Mouse (Mus musculus) neural tube, embryonic 14.5 days (tissue): ENCODE measurements around the gene Mmp13. TPM values are rescaled to one million over a fixed set of nuclear protein-coding genes. Genes with fewer than 3 reads are reported as not detected.

Experiments used
- ATAC-seq: fragments of 200-750 bp; cut with Nextera tagmentation; 2 replicates; pipeline ENCODE4 v1.8.0; 2017; ENCODE audit warnings: low read depth, mild to moderate bottlenecking, moderate TSS enrichment, moderate library complexity
- H3K27ac ChIP-seq: fragments of 300-500 bp; sonication (generic); 2 replicates; pipeline ENCODE4 v1.5.1; 2014; ENCODE audit warnings: low read depth, mild to moderate bottlenecking, control low read depth, low read length, moderate library complexity, mixed read lengths
- H3K27me3 ChIP-seq: fragments of 300-500 bp; sonication (generic); 2 replicates; pipeline ENCODE4 v1.6.1; 2014; ENCODE audit warnings: low read length; ENCODE audit not compliant: control insufficient read depth, insufficient read depth
- H3K36me3 ChIP-seq: fragments of 300-500 bp; sonication (generic); 2 replicates; pipeline ENCODE4 v1.6.1; 2014; ENCODE audit warnings: low read length, mixed read lengths; ENCODE audit not compliant: control insufficient read depth, insufficient read depth
- H3K4me1 ChIP-seq: fragments of 300-500 bp; sonication (generic); 2 replicates; pipeline ENCODE4 v1.6.1; 2014; ENCODE audit warnings: low read length; ENCODE audit not compliant: control insufficient read depth, insufficient read depth
- H3K4me2 ChIP-seq: fragments of 300-500 bp; sonication (generic); 2 replicates; pipeline ENCODE4 v1.6.1; 2014; ENCODE audit warnings: mild to moderate bottlenecking, low read depth, low read length, control low read depth
- H3K4me3 ChIP-seq: fragments of 300-500 bp; sonication (generic); 2 replicates; pipeline ENCODE4 v1.5.1; 2014; ENCODE audit warnings: low read depth, low read length, control low read depth, mixed read lengths
- H3K9ac ChIP-seq: fragments of 300-500 bp; sonication (generic); replicated peaks from 2 replicates; pipeline ENCODE4 v1.6.1; 2014; ENCODE audit warnings: low read depth, mild to moderate bottlenecking, control low read depth, low read length, mixed read lengths
- H3K9me3 ChIP-seq: fragments of 300-500 bp; sonication (generic); 2 replicates; pipeline ENCODE4 v1.6.1; 2016; ENCODE audit warnings: low read length; ENCODE audit not compliant: control insufficient read depth
- WGBS: fragments of 180-500 bp; shearing (Covaris S2); extraction: QIAGEN DNeasy Blood & Tissue Kit; methylation state at CpG from one replicate; pipeline ENCODE4 v1.1.7; 2014; 5-methylcytosine and 5-hydroxymethylcytosine counted together
- polyA plus RNA-seq: library from polyadenylated mRNA; unstranded; fragments of >200 nt; fragmentation: Nextera tagmentation; extraction: Ambion mirVana; gene quantifications from 2 replicates; pipeline ENCODE4 v1.2.1, GENCODE M21; 2014

The Mmp13 gene
- polyA plus RNA-seq, 1 experiment from 2014 or later: not detected

- Histone ChIP-seq H3K36me3 (no peaks in the 10 kb centered on the region), H3K27ac (no peak overlapping the region), H3K9me3 (no peaks in the 10 kb centered on the region), H3K27me3 (no peaks in the 10 kb centered on the region), H3K4me2 (no peak overlapping the region), H3K4me1 (no peaks in the 10 kb centered on the region), H3K9ac (no peak overlapping the region), H3K4me3 (no peak overlapping the region)
- no peak for ATAC-seq
- WGBS: 96% methylated on average over 12 of the region's 12 CpGs
Observed at GRCm38 (mm10) chr9:7289901-7290300, 17.6 kb downstream of the Mmp13 start.

- H3K27me3 ChIP-seq: no peaks in the 10 kb centered on the region
- WGBS: 39% methylated on average over 1 of the region's 1 CpGs
- no peak overlapping the region for H3K9ac ChIP-seq
- no peak for ATAC-seq
- H3K27ac ChIP-seq: no peak overlapping the region
- H3K4me1 ChIP-seq: no peaks in the 10 kb centered on the region
- no peak overlapping the region for H3K4me3 ChIP-seq
- no peaks in the 10 kb centered on the region for H3K9me3 ChIP-seq
- no peak overlapping the region for H3K4me2 ChIP-seq
- H3K36me3 ChIP-seq: no peaks in the 10 kb centered on the region
Observed at GRCm38 (mm10) chr9:7292132-7292531, 19.8 kb downstream of the Mmp13 start.

GRCm38 (mm10) chr9:7331847-7332246, 59.5 kb downstream of the Mmp13 start:
- no peaks in the 10 kb centered on the region for H3K36me3 ChIP-seq
- ATAC-seq: no peak

More at GRCm38 (mm10) chr9:7331847-7332246, 59.5 kb downstream of the Mmp13 start:
- Histone ChIP-seq H3K9ac (no peak overlapping the region), H3K4me2 (no peak overlapping the region), H3K27me3 (no peaks in the 10 kb centered on the region), H3K4me3 (no peak overlapping the region), H3K27ac (no peak overlapping the region), H3K4me1 (no peaks in the 10 kb centered on the region), H3K9me3 (no peaks in the 10 kb centered on the region)

Other genes with a start within 250 kb of the Mmp13 start
- gene Dync2h1, start 88.1 kb upstream of the Mmp13 start, polyA plus RNA-seq: 24.5 and 26.2 TPM in 2 replicates
- gene Dcun1d5, start 88.0 kb upstream of the Mmp13 start, polyA plus RNA-seq: 116 and 117 TPM in 2 replicates
- gene Mmp12, start 71.9 kb downstream of the Mmp13 start, polyA plus RNA-seq: not detected in 2 replicates
- not detected in 2 replicates for gene Mmp1b, start 115.5 kb downstream of the Mmp13 start, polyA plus RNA-seq
- gene Mmp3, start 173.3 kb downstream of the Mmp13 start, polyA plus RNA-seq: not detected in 2 replicates
- not detected in 2 replicates for gene Mmp10, start 229.8 kb downstream of the Mmp13 start, polyA plus RNA-seq